Mouse (Mus musculus) naive thymus-derived CD4-positive, alpha-beta T cell, adult 2 months (primary cell): ENCODE data around the gene Vamp3.

ENCODE experiments used
- DNase-seq: peaks from one replicate; pipeline ENCODE4 v3.0.0-alpha.2; 2011; ENCODE audit warnings: low read depth

Gene Vamp3

GRCm38 (mm10) chr4:151057347-151058321, at the start of gene Vamp3:
Gene Vamp3, minus strand, starts transcription at chr4:151057963.
- peak; percentile 99 for DNase-seq

GRCm38 (mm10) chr4:151106468-151106867, 48.7 kb upstream of the Vamp3 start:
- no peak for DNase-seq

GRCm38 (mm10) chr4:151105886-151106285, 48.1 kb upstream of the Vamp3 start:
- DNase-seq, result no peak

- no peak for DNase-seq
Measured at GRCm38 (mm10) chr4:151104147-151104546, 46.4 kb upstream of the Vamp3 start.

- DNase-seq, result no peak
Measured at GRCm38 (mm10) chr4:151103646-151104045, 45.9 kb upstream of the Vamp3 start.

GRCm38 (mm10) chr4:151097104-151097438, 39.3 kb upstream of the Vamp3 start:
- no peak for DNase-seq

- DNase-seq, result no peak
Measured at GRCm38 (mm10) chr4:151096334-151097103, 38.8 kb upstream of the Vamp3 start.

- DNase-seq, result peak; percentile 29
Measured at GRCm38 (mm10) chr4:151095207-151095606, 37.4 kb upstream of the Vamp3 start.

GRCm38 (mm10) chr4:151089270-151089669, 31.5 kb upstream of the Vamp3 start, which contains the start of gene Gm13090:
Gene Gm13090, plus strand, starts transcription at chr4:151089570.
- DNase-seq, result no peak

GRCm38 (mm10) chr4:151088819-151089218, 31.1 kb upstream of the Vamp3 start:
- no peak for DNase-seq

GRCm38 (mm10) chr4:151087358-151087757, 29.6 kb upstream of the Vamp3 start:
- no peak for DNase-seq

- no peak for DNase-seq
Measured at GRCm38 (mm10) chr4:151083027-151083426, 25.3 kb upstream of the Vamp3 start.

GRCm38 (mm10) chr4:151081977-151082376, 24.2 kb upstream of the Vamp3 start:
- no peak for DNase-seq

GRCm38 (mm10) chr4:151081355-151081754, 23.6 kb upstream of the Vamp3 start:
- DNase-seq, result no peak

GRCm38 (mm10) chr4:151074817-151075216, 17.1 kb upstream of the Vamp3 start:
- no peak for DNase-seq

- DNase-seq, result peak; percentile 71
Measured at GRCm38 (mm10) chr4:151073108-151073744, 15.5 kb upstream of the Vamp3 start.

GRCm38 (mm10) chr4:151070962-151071361, 13.2 kb upstream of the Vamp3 start:
- no peak for DNase-seq

- DNase-seq, result no peak
Measured at GRCm38 (mm10) chr4:151068751-151069150, 11.0 kb upstream of the Vamp3 start.

- no peak for DNase-seq
Measured at GRCm38 (mm10) chr4:151059566-151059965, 1.8 kb upstream of the Vamp3 start.

- no peak for DNase-seq
Measured at GRCm38 (mm10) chr4:151058634-151059033, 871 bp upstream of the Vamp3 start.

- peak; percentile 30 for DNase-seq
Measured at GRCm38 (mm10) chr4:151051162-151051561, 6.6 kb downstream of the Vamp3 start.

- no peak for DNase-seq
Measured at GRCm38 (mm10) chr4:151046524-151046923, 11.2 kb downstream of the Vamp3 start.
